Mouse (Mus musculus) 3134 (cell line): ENCODE results near the gene Spata45.

Source experiments
- DNase-seq: peaks from one replicate; pipeline ENCODE4 v3.0.0-alpha.2; 2011; ENCODE audit warnings: low spot score; ENCODE audit not compliant: insufficient read length; ENCODE audit errors: extremely low read depth

Gene Spata45

GRCm38 (mm10) chr1:191075199-191075883 is 38.9 kb downstream of the Spata45 start:
- DNase-seq = peak; percentile 56

GRCm38 (mm10) chr1:191083230-191083629 is 46.8 kb downstream of the Spata45 start:
- no peak for DNase-seq

- DNase-seq = no peak
These were observed 48.6 kb downstream of the Spata45 start for GRCm38 (mm10) chr1:191084951-191085559.

- DNase-seq = no peak
These were observed 49.2 kb downstream of the Spata45 start for GRCm38 (mm10) chr1:191085597-191085996.

- no peak for DNase-seq
These were observed 50.0 kb downstream of the Spata45 start for GRCm38 (mm10) chr1:191086304-191086878.

- no peak for DNase-seq
These were observed 50.5 kb downstream of the Spata45 start for GRCm38 (mm10) chr1:191086960-191087359.

GRCm38 (mm10) chr1:191087955-191088354 is 51.5 kb downstream of the Spata45 start:
- no peak for DNase-seq

- DNase-seq = no peak
These were observed 52.9 kb downstream of the Spata45 start for GRCm38 (mm10) chr1:191089355-191089754.

GRCm38 (mm10) chr1:191092050-191092449 is 55.6 kb downstream of the Spata45 start:
- DNase-seq = no peak
